Mouse (Mus musculus): ENCODE measurements at regions not wholly inside any gene's neighbourhood (a gene's known extent, or its start where the extent isn't known, plus 50 kb on each side); places are given as distances from the start of the nearest gene placed in this dataset.

- TF ChIP-seq CTCF (IDR thresholded peaks at IDR 0.05; ENCODE audit: borderline replicate concordance, extremely low read depth, insufficient read depth, insufficient read length) (no peak), POLR2A (IDR thresholded peaks at IDR 0.05; ENCODE audit: borderline replicate concordance, extremely low read depth, insufficient read depth, insufficient read length, poor library complexity, severe bottlenecking) (no peak)
Observed at GRCm38 (mm10) chr9:61607576-61607975, 235.4 kb downstream of the Tle3 start.

Measured in brain, embryonic 14.5 days (tissue).